Mouse (Mus musculus) forebrain, embryonic 16.5 days (tissue): ENCODE measurements at regions not wholly inside any gene's neighbourhood (a gene's known extent, or its start where the extent isn't known, plus 50 kb on each side); places are given as distances from the start of the nearest gene placed in this dataset.

ENCODE experiments used
- ATAC-seq: fragments of 200-750 bp; cut with Nextera tagmentation; 2 replicates; pipeline ENCODE4 v1.8.0; 2017; ENCODE audit warnings: mild to moderate bottlenecking, moderate library complexity
- H3K27ac ChIP-seq: fragments of 300-500 bp; sonication (generic); 2 replicates; pipeline ENCODE4 v1.5.1; 2014; ENCODE audit warnings: low read length, control low read depth
- H3K27me3 ChIP-seq: fragments of 300-500 bp; sonication (generic); replicated peaks from 2 replicates; pipeline ENCODE4 v1.6.1; 2014; ENCODE audit warnings: low read length; ENCODE audit not compliant: control insufficient read depth, insufficient read depth
- H3K36me3 ChIP-seq: fragments of 300-500 bp; sonication (generic); 2 replicates; pipeline ENCODE4 v1.6.1; 2014; ENCODE audit not compliant: control insufficient read depth, insufficient read depth
- H3K4me1 ChIP-seq: fragments of 300-500 bp; sonication (generic); replicated peaks from 2 replicates; pipeline ENCODE4 v1.6.1; 2014; ENCODE audit warnings: low read length; ENCODE audit not compliant: control insufficient read depth, insufficient read depth
- H3K4me2 ChIP-seq: fragments of 300-500 bp; sonication (generic); 2 replicates; pipeline ENCODE4 v1.6.1; 2014; ENCODE audit warnings: mild to moderate bottlenecking, low read length, control low read depth
- H3K4me3 ChIP-seq: fragments of 300-500 bp; sonication (generic); replicated peaks from 2 replicates; pipeline ENCODE4 v1.5.1; 2014; ENCODE audit warnings: mild to moderate bottlenecking, low read length, control low read depth
- H3K9ac ChIP-seq: fragments of 300-500 bp; sonication (generic); replicated peaks from 2 replicates; pipeline ENCODE4 v1.6.1; 2014; ENCODE audit warnings: low read depth, low read length, control low read depth
- H3K9me3 ChIP-seq: fragments of 300-500 bp; sonication (generic); 2 replicates; pipeline ENCODE4 v1.6.1; 2016; ENCODE audit warnings: low read length; ENCODE audit not compliant: control insufficient read depth
- whole genome bisulfite sequencing: fragments of 180-500 bp; shearing (Covaris S2); extraction: QIAGEN DNeasy Blood & Tissue Kit; methylation state at CpG from one replicate; pipeline ENCODE4 v1.1.7; 2014; 5-methylcytosine and 5-hydroxymethylcytosine counted together

DNA sequence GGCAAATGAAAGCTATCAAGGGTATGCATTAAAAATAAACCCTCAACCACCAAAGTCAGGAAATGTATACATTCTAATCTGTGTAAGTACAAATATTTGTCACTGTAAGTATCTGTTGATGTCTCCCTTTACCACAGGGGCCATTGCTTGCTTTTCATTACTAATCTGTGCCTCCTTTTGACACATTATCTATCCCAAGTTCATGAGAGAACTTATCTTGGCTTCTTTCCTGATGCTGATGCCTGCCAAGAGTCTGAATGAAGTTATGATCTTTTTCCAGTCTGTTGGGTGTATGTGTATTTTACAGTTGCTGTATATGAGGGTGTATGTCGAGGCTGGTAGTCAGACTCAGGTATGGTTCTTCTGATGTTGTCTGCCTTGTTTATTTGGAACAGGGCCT lies 165.0 kb upstream of the Pter start:
- no peak overlapping the region for H3K4me3 ChIP-seq
- H3K36me3 ChIP-seq = no peaks in the 10 kb centered on the region
- WGBS = 48% methylated on average over 1 of the region's 1 CpGs
- H3K4me1 ChIP-seq = no peaks in the 10 kb centered on the region
- no peak overlapping the region for H3K4me2 ChIP-seq
- no peaks in the 10 kb centered on the region for H3K9me3 ChIP-seq
- H3K27ac ChIP-seq = no peak overlapping the region
- H3K27me3 ChIP-seq = no peaks in the 10 kb centered on the region
- no peak overlapping the region for H3K9ac ChIP-seq
- ATAC-seq = no peak

DNA sequence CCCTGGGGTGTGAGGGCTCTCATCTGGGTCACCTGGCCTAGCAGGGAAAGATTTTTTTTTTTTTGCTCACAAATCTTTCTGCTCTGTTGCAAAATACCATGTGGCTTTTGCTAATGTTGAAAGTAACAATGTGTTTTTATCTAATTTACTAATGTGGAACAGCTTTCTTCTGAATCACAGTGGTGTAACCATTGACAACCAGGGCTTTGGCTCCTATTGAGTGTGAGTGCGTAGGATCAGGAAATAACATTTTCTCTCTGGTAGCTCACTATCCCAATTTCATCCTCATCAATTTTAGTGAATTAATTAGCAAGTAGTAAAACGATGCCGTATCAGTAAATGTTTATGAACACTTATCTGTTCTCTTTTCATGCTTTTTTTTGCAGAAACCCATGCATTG lies 163.9 kb upstream of the Pter start:
- H3K4me2 ChIP-seq = no peak overlapping the region
- H3K4me3 ChIP-seq = no peak overlapping the region
- H3K9ac ChIP-seq = no peak overlapping the region
- no peaks in the 10 kb centered on the region for H3K27me3 ChIP-seq
- H3K9me3 ChIP-seq = no peaks in the 10 kb centered on the region
- H3K4me1 ChIP-seq = no peaks in the 10 kb centered on the region
- no peaks in the 10 kb centered on the region for H3K36me3 ChIP-seq
- WGBS = 87% methylated on average over 3 of the region's 3 CpGs
- no peak for ATAC-seq
- no peak overlapping the region for H3K27ac ChIP-seq

DNA sequence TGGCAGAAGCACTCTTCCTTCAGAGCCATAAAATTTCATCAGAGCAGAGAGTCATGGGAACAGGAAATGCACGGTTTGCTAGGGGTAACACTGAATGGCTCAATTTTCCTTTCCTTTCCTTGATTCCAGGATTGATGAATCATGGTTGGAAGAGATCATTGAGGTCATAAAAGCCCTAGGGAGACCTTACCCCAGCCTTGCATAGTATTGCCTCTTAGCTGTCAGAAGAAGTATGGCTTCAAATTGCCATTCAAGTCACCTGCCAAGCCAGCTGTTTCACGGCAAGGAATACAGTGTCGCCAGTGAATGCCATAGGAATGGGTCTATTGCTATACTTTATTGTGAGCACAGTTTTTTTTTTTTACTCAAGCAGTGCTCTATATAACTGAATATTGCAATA lies 162.4 kb upstream of the Pter start:
- H3K27me3 ChIP-seq = no peaks in the 10 kb centered on the region
- no peaks in the 10 kb centered on the region for H3K36me3 ChIP-seq
- no peak for ATAC-seq
- H3K4me3 ChIP-seq = no peak overlapping the region
- H3K9ac ChIP-seq = no peak overlapping the region
- H3K4me2 ChIP-seq = no peak overlapping the region
- no peaks in the 10 kb centered on the region for H3K9me3 ChIP-seq
- no peak overlapping the region for H3K27ac ChIP-seq
- WGBS = 93% methylated on average over 3 of the region's 3 CpGs
- H3K4me1 ChIP-seq = no peaks in the 10 kb centered on the region

DNA sequence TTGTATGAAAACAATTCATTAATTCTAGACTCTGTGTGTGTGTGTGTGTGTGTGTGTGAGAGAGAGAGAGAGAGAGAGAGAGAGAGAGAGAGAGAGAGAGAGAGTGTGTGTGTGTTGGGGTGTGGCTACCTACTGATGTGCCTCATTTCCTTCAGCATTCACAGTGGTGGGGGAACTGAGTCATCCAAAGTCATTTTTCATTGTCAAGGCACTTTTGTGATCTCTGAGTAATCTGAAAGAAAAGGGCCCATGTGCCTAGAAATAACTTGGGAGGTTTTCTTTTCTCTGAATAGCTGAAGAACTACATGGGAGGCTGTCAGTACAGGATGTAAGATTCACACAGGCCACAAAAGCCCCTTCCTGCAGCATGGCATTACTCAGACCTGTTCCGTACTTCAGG lies 159.3 kb upstream of the Pter start:
- Histone ChIP-seq H3K9ac (no peak overlapping the region), H3K36me3 (no peaks in the 10 kb centered on the region), H3K4me1 (no peaks in the 10 kb centered on the region), H3K27ac (no peak overlapping the region), H3K4me2 (no peak overlapping the region), H3K9me3 (no peaks in the 10 kb centered on the region), H3K27me3 (no peaks in the 10 kb centered on the region), H3K4me3 (no peak overlapping the region)
- 90% methylated on average over 1 of the region's 1 CpGs for WGBS
- no peak for ATAC-seq

DNA sequence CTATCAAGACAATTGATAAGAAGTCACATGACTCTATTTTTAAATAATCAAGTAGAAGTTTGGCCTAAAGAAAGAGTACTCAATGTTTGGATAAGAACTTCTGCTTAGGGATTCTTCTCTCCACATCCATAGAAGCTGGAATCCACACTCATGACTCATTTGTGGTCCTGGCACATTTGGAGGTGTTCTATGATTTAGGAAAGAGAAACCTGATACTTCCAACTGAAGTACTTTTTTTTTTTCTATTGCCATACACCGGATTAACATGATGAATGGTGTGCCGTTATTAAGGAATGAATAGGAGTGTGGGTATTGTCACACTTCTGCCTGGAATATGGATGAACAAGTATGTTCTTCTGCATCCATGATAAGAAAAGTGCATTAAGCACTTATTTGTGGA lies 158.5 kb upstream of the Pter start:
- ATAC-seq = no peak
- 76% methylated on average over 2 of the region's 2 CpGs for WGBS

DNA sequence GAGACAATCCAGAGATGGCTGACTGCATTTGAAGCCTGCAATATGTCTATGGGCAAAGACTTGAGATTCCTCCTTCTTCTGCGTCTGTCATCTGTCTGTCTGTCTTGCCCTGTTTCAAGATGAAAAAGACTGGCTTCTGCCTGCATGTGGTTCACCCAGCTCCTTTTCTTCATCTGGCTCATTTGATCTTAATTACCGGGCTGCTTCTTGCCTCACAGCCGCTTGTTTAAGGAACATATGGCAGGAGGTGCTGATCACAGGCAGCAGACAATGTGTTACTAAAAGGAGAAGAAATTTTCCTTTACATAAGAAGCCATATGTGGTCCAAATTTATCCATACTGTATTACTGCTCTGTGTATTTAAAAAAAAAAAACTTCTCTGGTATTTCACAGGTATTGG lies 147.0 kb upstream of the Pter start:
- Histone ChIP-seq H3K36me3 (no peaks in the 10 kb centered on the region), H3K9me3 (no peaks in the 10 kb centered on the region), H3K4me2 (no peak overlapping the region), H3K4me1 (peaks cover 10% of the 10 kb centered on the region), H3K4me3 (no peak overlapping the region), H3K9ac (no peak overlapping the region), H3K27ac (no peak overlapping the region), H3K27me3 (no peaks in the 10 kb centered on the region)
- WGBS = 48% methylated on average over 3 of the region's 3 CpGs
- ATAC-seq = peak; percentile 78

More for the DNA sequence above, 158.5 kb upstream of the Pter start:
- no peak overlapping the region for H3K27ac ChIP-seq
- no peaks in the 10 kb centered on the region for H3K4me1 ChIP-seq
- no peak overlapping the region for H3K4me2 ChIP-seq
- no peaks in the 10 kb centered on the region for H3K36me3 ChIP-seq
- no peak overlapping the region for H3K4me3 ChIP-seq
- H3K27me3 ChIP-seq = no peaks in the 10 kb centered on the region
- no peak overlapping the region for H3K9ac ChIP-seq
- no peaks in the 10 kb centered on the region for H3K9me3 ChIP-seq

DNA sequence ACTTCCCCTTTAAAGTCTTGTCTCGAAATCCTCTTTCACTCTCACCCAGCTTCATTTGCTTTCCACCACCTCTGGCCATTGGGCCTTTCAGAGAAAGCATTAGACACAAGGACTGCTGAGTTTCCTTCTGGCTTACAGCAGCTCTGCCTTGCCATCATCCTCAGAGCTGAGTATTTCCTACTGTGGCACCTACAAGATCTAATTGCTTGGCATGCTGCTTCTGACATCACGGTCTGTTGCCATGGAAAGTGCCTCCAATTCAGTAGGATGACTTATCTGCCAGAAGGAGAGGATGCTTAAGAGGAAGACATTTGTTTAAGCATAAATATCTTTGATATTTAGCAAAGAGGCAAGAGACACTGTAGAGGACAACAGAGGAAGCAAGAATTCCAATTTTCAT lies 146.1 kb upstream of the Pter start:
- Histone ChIP-seq H3K9me3 (no peaks in the 10 kb centered on the region), H3K4me1 (peaks cover 10% of the 10 kb centered on the region), H3K4me2 (no peak overlapping the region), H3K4me3 (no peak overlapping the region), H3K27ac (no peak overlapping the region), H3K9ac (no peak overlapping the region), H3K27me3 (no peaks in the 10 kb centered on the region), H3K36me3 (no peaks in the 10 kb centered on the region)
- ATAC-seq = peak; percentile 40; the same call in 1 of the 2 replicates
- WGBS = 44% methylated on average over 2 of the region's 2 CpGs

DNA sequence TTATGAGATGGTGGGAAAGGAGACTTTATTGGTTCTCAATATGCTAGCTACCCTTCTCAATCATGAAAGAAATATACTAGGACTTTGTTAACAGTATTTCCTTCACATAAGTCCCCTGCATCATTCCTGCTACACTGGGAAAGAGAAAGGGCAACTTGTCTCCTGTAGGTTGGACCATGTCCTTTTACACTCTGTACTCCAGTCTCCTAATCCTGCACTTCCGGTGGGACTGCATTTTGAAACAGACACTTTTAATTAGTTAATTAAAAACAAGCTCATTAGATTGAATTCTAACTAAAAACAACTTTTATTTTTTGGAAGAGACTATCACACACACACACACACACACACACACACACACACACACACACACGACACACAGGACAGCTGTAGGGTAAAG lies 131.2 kb upstream of the Pter start:
- H3K4me2 ChIP-seq = no peak overlapping the region
- H3K27ac ChIP-seq = no peak overlapping the region
- H3K9me3 ChIP-seq = no peaks in the 10 kb centered on the region
- H3K4me1 ChIP-seq = no peaks in the 10 kb centered on the region
- ATAC-seq = no peak
- no peaks in the 10 kb centered on the region for H3K27me3 ChIP-seq
- H3K9ac ChIP-seq = no peak overlapping the region
- WGBS = 58% methylated on average over 2 of the region's 2 CpGs
- no peaks in the 10 kb centered on the region for H3K36me3 ChIP-seq
- no peak overlapping the region for H3K4me3 ChIP-seq

DNA sequence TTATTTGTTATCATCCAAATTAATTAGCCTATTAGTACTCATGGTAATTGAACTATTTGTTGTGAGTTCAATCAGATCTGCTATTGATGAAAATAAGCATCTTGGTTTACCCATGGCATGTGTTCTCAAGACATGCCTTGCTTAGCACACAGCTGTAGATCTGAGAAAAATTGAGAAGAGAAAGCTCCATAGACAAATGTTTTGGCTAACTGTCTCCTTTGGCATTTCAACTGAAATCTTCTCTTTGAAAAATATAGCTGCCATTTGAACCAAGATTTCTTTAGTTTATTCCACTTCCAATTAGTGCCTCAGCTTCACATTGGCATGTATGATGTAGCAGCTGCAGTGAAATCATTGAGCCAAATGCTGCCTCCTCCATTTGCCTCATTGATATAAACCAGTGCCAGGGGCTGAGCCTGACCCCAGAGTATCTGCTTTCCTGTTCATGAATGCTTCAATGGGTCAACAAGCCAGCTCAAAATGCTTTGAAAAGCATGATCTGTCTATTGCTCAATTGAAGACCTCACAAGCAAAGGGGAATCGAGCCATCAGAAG lies 126.1 kb upstream of the Pter start:
- ATAC-seq = peak; percentile 81
- WGBS = 69% methylated on average over 1 of the region's 1 CpGs

More for the DNA sequence above, 126.1 kb upstream of the Pter start:
- Histone ChIP-seq H3K36me3 (no peaks in the 10 kb centered on the region), H3K27me3 (no peaks in the 10 kb centered on the region), H3K9me3 (no peaks in the 10 kb centered on the region), H3K4me1 (no peaks in the 10 kb centered on the region; the same call in 1 of the 2 replicates), H3K4me3 (no peak overlapping the region), H3K9ac (no peak overlapping the region), H3K4me2 (no peak overlapping the region), H3K27ac (no peak overlapping the region)
